Mouse (Mus musculus): ENCODE results near the gene Lcn5.

GRCm38 (mm10) chr2:25701001-25701400, 43.2 kb downstream of the Lcn5 start:
- TF ChIP-seq EP300 (IDR thresholded peaks at IDR 0.05; ENCODE audit: insufficient read depth, low read depth, low read length) (no peak), CTCF (IDR thresholded peaks at IDR 0.05; ENCODE audit: low read depth, low read length) (no peak), POLR2A (IDR thresholded peaks at IDR 0.05; ENCODE audit: insufficient read depth, low read length) (no peak)

All from ES-Bruce4 (cell line).